Mouse (Mus musculus) neural tube, embryonic 13.5 days (tissue): ENCODE results near the gene Ugt1a6b. TPM values are rescaled to one million over a fixed set of nuclear protein-coding genes. Genes with fewer than 3 reads are reported as not detected.
"Not testable (repeated sequence)": the region's sequence is repeated elsewhere in the genome, so short reads cannot be mapped to it uniquely, and the experiment has no call there.

Experiments
- ATAC-seq: fragments of 200-750 bp; cut with Nextera tagmentation; 2 replicates; pipeline ENCODE4 v1.8.0; 2017; ENCODE audit warnings: low read depth, mild to moderate bottlenecking, moderate TSS enrichment, moderate library complexity
- H3K27ac ChIP-seq: fragments of 300-500 bp; sonication (generic); replicated peaks from 2 replicates; pipeline ENCODE4 v1.5.1; 2015; ENCODE audit warnings: moderate library complexity, mild to moderate bottlenecking, inconsistent platforms
- H3K27me3 ChIP-seq: fragments of 300-500 bp; sonication (generic); 2 replicates; pipeline ENCODE4 v1.6.1; 2015; ENCODE audit warnings: mild to moderate bottlenecking, inconsistent platforms
- H3K36me3 ChIP-seq: fragments of 300-500 bp; sonication (generic); 2 replicates; pipeline ENCODE4 v1.6.1; 2015; ENCODE audit warnings: mild to moderate bottlenecking, inconsistent platforms
- H3K4me1 ChIP-seq: fragments of 300-500 bp; sonication (generic); replicated peaks from 2 replicates; pipeline ENCODE4 v1.6.1; 2015; ENCODE audit warnings: inconsistent platforms
- H3K4me2 ChIP-seq: fragments of 300-500 bp; sonication (generic); 2 replicates; pipeline ENCODE4 v1.6.1; 2015; ENCODE audit warnings: inconsistent platforms, mild to moderate bottlenecking, moderate library complexity
- H3K4me3 ChIP-seq: fragments of 300-500 bp; sonication (generic); 2 replicates; pipeline ENCODE4 v1.5.1; 2015; ENCODE audit warnings: mild to moderate bottlenecking, inconsistent platforms
- H3K9ac ChIP-seq: fragments of 300-500 bp; sonication (generic); 2 replicates; pipeline ENCODE4 v1.6.1; 2015; ENCODE audit warnings: moderate library complexity, mild to moderate bottlenecking, inconsistent platforms
- H3K9me3 ChIP-seq: fragments of 300-500 bp; sonication (generic); 2 replicates; pipeline ENCODE4 v1.6.1; 2016; ENCODE audit warnings: inconsistent platforms
- WGBS: fragments of 180-500 bp; shearing (Covaris S2); methylation state at CpG from one replicate; pipeline ENCODE4 v1.1.7; 2015; 5-methylcytosine and 5-hydroxymethylcytosine counted together
- polyA plus RNA-seq: library from polyadenylated mRNA; unstranded; fragments of >200 nt; fragmentation: Nextera tagmentation; extraction: Ambion mirVana; gene quantifications from 2 replicates; pipeline ENCODE4 v1.2.1, GENCODE M21; 2015

Ugt1a6b gene
- polyA plus RNA-seq, 1 experiment from 2014 or later: not detected

DNA sequence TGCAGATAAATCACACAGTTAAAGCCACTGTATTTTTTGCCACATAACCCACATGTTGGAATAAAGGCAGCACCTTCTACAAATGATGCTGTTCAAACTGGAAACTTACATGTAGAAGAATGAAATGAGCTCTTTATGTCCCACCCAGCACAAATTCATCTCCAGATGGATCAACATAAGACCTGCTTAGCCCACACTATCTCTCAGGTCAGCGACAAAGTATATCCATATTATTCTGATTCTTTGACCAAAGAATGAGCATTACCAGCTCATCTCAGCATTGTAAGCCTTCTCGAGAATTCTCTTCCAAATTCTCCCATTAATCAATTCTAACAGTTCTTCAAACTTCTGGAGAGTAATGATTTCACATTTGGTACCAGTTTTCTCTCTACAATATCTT, 119.2 kb downstream of the Ugt1a6b start:
- peaks cover 30% of the 10 kb centered on the region for H3K9me3 ChIP-seq
- no peak overlapping the region for H3K4me3 ChIP-seq
- no peaks in the 10 kb centered on the region for H3K36me3 ChIP-seq
- H3K27ac ChIP-seq: no peak overlapping the region
- no peak overlapping the region for H3K4me2 ChIP-seq
- no peaks in the 10 kb centered on the region for H3K27me3 ChIP-seq
- H3K9ac ChIP-seq: no peak overlapping the region
- WGBS: 54% methylated on average over 2 of the region's 2 CpGs
- H3K4me1 ChIP-seq: no peaks in the 10 kb centered on the region
- ATAC-seq: no peak

DNA sequence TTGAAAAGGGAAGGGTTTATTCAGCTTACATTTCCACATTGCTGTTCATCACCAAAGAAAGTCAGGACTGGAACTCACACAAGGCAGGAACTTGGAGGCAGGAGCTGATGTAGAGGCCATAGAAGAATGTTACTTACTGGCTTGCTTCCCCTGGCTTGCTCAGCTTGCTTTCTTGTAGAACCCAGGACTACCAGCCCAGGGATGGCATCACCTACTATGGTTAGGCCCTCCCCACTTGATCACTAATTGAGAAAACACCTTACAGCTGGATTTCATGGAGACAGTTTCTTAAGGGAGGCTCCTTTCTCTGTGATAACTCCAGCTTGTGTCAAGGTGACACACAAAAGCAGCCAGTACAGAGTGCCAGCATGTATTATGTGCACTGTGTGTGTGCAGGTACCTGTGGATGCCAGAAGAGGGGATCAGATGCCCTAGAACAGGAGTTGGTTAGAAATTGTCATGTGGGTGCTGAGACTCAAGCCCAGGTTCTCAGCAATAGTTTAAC, 120.0 kb downstream of the Ugt1a6b start:
- ATAC-seq: not testable (repeated sequence)

DNA sequence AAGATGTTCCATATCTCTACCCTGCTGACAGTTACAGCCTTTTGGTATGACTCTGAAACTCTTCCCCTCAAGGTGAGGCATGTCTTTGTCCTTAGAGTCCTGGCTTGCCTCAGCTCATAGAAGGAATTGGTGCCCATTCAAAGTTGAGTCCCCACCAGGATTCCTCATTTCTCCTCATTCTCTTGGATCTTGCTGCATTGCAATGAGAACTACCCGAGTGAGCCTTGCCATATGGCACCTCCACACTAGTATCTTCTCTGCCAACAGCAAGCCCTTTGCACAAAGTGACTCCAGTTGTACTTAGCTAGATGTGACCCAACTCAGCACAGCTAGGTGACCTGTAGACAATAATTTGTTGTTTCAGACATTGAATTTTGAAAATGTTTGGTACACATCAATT, 120.5 kb downstream of the Ugt1a6b start:
- Histone ChIP-seq H3K4me3 (no peak overlapping the region), H3K36me3 (no peaks in the 10 kb centered on the region)
- 61% methylated on average over 1 of the region's 1 CpGs for WGBS

More for the DNA sequence above, 120.0 kb downstream of the Ugt1a6b start:
- not testable (repeated sequence) for H3K4me3 ChIP-seq, H3K36me3 ChIP-seq, H3K27me3 ChIP-seq, H3K9ac ChIP-seq, H3K4me1 ChIP-seq, H3K27ac ChIP-seq, H3K4me2 ChIP-seq
- H3K9me3 ChIP-seq: peaks cover 33% of the 10 kb centered on the region

DNA sequence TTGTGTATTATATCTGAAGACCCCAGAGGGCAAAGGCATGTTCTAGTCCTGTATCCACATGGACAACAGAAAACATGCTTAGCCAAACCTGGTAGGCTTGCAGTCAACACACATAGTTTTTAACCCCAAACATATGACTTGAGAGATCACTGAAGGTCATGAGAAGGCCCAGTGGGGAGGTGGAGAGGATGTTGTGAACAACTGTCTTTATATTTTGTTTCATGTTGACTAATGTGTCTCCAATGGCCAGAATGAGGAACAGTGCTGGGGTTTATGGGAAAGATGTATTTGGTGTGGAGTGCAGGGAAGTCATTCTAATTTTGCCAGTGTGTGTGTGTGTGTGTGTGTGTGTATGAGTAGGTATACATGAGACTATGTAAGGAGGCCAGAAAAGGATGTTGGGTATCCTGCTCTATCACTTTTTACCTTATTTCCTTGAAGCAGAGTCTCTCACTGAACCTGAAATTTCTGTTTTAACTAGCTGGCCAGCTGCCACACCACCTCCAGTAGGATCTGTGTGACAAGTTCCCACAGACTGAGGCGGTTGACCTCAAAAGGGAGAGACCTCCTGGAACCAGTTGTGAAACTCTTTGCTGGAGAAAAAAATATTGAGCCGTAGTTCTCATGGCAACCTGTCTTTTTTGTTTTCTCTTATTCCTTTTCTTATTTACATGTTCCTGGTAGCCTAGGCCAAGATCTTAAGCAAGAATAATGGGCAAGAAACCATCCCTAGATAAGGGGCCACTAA, 121.2 kb downstream of the Ugt1a6b start:
- Histone ChIP-seq H3K36me3 (no peaks in the 10 kb centered on the region), H3K9me3 (peaks cover 45% of the 10 kb centered on the region), H3K4me3 (no peak overlapping the region), H3K4me1 (no peaks in the 10 kb centered on the region), H3K9ac (no peak overlapping the region), H3K27ac (no peak overlapping the region), H3K4me2 (no peak overlapping the region), H3K27me3 (no peaks in the 10 kb centered on the region)
- ATAC-seq: no peak
- WGBS: 68% methylated on average over 2 of the region's 2 CpGs

More for the DNA sequence above, 120.5 kb downstream of the Ugt1a6b start:
- no peak for ATAC-seq
- H3K9ac ChIP-seq: no peak overlapping the region
- H3K4me2 ChIP-seq: no peak overlapping the region
- no peak overlapping the region for H3K27ac ChIP-seq
- peaks cover 39% of the 10 kb centered on the region for H3K9me3 ChIP-seq
- H3K27me3 ChIP-seq: no peaks in the 10 kb centered on the region
- H3K4me1 ChIP-seq: no peaks in the 10 kb centered on the region

DNA sequence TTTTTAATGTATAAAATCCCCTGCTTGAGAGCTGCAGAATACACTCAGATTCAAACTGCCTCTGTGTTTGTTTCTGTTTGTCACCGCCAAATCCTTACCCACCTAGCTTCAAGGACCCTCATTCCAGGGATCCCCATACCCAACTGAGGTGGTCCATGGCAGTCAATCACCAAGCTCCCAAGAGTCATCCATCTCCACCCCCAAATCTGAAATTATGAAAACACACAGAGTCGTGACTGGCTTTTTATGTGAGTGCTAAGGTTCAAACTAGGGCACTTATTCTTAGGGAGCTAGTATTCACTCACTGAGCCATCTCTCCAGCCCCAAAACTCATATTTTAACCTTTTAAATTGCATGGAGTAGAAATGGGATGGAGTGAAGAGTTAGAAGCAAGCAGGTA, 122.2 kb downstream of the Ugt1a6b start:
- 42% methylated on average over 2 of the region's 2 CpGs for WGBS
- not testable (repeated sequence) for H3K27me3 ChIP-seq, ATAC-seq, H3K4me2 ChIP-seq, H3K9ac ChIP-seq, H3K36me3 ChIP-seq, H3K4me1 ChIP-seq, H3K27ac ChIP-seq, H3K4me3 ChIP-seq
- H3K9me3 ChIP-seq: peaks cover 56% of the 10 kb centered on the region

DNA sequence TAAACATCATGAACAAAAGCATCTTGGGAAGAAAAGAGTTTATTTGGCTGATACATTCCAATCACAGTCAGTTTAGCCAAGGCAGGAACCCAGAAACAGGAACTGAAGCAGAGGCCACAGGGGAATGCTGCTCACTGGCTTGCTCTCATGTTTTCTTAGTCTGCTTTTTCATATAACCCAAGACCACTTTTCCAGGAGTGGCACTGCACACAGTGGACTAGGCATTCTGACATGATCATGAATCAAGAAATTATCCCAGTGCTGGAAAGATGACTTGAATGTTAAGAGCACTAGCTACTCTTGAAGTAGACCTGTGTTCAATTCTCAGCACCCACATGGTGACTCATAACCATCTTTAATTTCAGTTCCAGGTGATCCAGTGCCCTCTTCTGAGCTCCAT, 122.7 kb downstream of the Ugt1a6b start:
- no peaks in the 10 kb centered on the region for H3K4me1 ChIP-seq
- no peak overlapping the region for H3K27ac ChIP-seq
- H3K9me3 ChIP-seq: peaks cover 60% of the 10 kb centered on the region
- no peak overlapping the region for H3K4me2 ChIP-seq
- no peak for ATAC-seq
- H3K27me3 ChIP-seq: no peaks in the 10 kb centered on the region
- H3K4me3 ChIP-seq: no peak overlapping the region
- no peaks in the 10 kb centered on the region for H3K36me3 ChIP-seq
- no peak overlapping the region for H3K9ac ChIP-seq

DNA sequence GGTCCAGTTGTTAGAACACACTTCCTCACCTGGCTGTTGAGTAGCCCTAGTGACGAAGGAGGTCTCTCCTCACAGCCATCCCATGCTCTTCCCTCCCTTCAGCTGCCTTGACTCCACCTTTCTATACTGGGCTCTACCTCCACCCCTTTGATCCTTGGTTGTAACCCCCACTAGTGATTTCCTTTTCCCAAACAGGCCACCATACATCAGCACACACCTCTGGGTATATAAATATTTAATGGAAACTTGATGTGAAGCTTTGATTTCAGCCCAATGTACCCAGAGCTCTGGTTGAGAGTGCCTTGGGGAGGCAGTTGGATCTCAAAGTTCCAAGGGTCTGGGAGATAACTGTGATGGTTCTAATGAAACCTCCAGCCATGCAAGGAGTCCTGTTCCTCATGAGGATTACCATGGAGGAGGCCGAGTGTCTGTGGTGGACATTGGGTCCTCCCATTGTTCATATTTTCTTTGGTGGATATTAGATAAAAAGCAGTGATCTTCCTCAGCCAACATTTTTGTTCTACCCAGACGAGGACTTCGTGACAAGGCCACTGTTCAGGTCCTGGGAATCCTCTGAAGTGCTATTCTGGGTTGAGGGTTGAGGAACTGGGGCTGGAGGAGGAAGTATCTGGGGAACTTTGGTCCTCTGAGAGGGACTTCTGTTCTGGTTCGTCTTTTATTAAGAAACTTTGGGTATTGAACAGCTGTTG, 123.8 kb downstream of the Ugt1a6b start, which contains the start of gene Mroh2a:
TSS of gene Mroh2a (plus strand) at position 317 of the 710 bp plus-strand sequence.
- no peak within 1 kb of the TSS for H3K4me2 ChIP-seq
- peaks cover 71% of the 10 kb centered on the region for H3K9me3 ChIP-seq

DNA sequence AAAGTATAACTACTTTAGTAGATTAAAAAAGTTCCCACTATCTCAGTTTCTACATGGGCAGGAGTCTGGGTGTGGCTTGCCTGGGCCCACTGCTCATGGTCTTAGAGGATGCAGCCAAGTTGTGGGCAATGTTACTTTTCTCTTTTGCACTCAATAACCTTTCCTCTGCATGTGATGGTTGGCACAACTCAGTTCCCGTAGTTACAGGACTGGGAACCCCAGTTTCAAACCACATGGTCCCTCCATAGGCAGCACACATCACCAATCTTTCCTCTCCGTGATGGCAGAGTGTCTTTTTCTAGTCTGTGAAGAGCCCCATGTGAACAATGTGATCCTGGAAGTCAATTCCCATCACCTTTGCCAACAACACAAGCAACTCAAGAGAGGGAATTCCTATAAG, 124.4 kb downstream of the Ugt1a6b start:
- H3K36me3 ChIP-seq: no peaks in the 10 kb centered on the region
- peaks cover 73% of the 10 kb centered on the region for H3K9me3 ChIP-seq
- ATAC-seq: no peak
- no peak overlapping the region for H3K27ac ChIP-seq
- 57% methylated on average over 2 of the region's 2 CpGs for WGBS
- no peaks in the 10 kb centered on the region for H3K27me3 ChIP-seq
- no peaks in the 10 kb centered on the region for H3K4me1 ChIP-seq
- H3K4me2 ChIP-seq: no peak overlapping the region
- H3K9ac ChIP-seq: no peak overlapping the region
- no peak overlapping the region for H3K4me3 ChIP-seq

More for the DNA sequence above, 123.8 kb downstream of the Ugt1a6b start, which contains the start of gene Mroh2a:
- Histone ChIP-seq H3K4me3 (no peak within 1 kb of the TSS), H3K9ac (no peak within 1 kb of the TSS), H3K36me3 (no peaks in the 10 kb centered on the region), H3K4me1 (no peaks in the 10 kb centered on the region), H3K27me3 (no peaks in the 10 kb centered on the region), H3K27ac (no peak within 1 kb of the TSS)
- ATAC-seq: no peak
- WGBS: 55% methylated on average over 5 of the region's 5 CpGs

DNA sequence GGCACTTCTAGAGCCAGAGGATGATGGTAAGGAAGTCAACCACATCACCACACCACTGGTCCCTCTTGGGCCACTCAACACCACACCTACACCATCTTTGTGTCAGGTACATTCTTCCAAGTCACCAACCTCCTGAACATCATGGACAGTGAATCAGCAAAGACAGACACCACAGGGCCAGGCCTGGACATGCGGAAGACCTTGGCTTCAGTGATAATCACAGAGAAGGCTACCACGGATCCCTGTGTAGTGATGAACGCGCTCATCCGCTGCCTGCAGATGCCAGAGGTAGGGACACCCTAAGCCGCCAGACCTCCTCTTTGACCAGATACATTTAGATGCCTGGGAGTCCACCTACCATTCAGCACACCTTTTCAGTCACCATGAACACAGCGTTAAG, 125.1 kb downstream of the Ugt1a6b start:
- Histone ChIP-seq H3K36me3 (no peaks in the 10 kb centered on the region), H3K9ac (no peak overlapping the region), H3K27me3 (no peaks in the 10 kb centered on the region), H3K27ac (no peak overlapping the region), H3K4me1 (no peaks in the 10 kb centered on the region), H3K9me3 (peaks cover 79% of the 10 kb centered on the region), H3K4me2 (no peak overlapping the region), H3K4me3 (no peak overlapping the region)
- WGBS: 70% methylated on average over 7 of the region's 7 CpGs
- no peak for ATAC-seq

DNA sequence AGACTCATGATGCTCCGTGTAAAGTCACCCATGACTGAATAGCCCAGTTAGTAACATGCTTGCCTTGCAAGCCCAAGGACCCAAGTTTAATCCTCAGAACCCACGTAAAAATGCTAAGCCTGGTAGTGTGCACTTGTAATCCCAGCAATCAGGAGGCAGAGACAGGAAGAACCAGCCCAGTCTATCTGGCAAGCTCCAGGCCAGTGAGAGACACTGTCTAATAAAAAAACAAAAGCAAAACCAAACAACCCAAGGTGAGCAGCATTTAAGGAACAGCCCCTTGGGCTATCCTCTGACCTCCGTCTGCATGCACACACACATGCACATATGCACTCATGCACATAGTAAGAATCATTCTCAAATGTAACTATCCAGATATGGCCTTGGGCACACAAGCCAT, 126.5 kb downstream of the Ugt1a6b start:
- no peak overlapping the region for H3K4me3 ChIP-seq
- 82% methylated on average over 3 of the region's 3 CpGs for WGBS
- H3K36me3 ChIP-seq: no peaks in the 10 kb centered on the region
- no peak for ATAC-seq
- no peak overlapping the region for H3K4me2 ChIP-seq
- no peak overlapping the region for H3K9ac ChIP-seq
- peaks cover 93% of the 10 kb centered on the region for H3K9me3 ChIP-seq
- H3K27me3 ChIP-seq: no peaks in the 10 kb centered on the region
- H3K27ac ChIP-seq: no peak overlapping the region
- H3K4me1 ChIP-seq: no peaks in the 10 kb centered on the region

DNA sequence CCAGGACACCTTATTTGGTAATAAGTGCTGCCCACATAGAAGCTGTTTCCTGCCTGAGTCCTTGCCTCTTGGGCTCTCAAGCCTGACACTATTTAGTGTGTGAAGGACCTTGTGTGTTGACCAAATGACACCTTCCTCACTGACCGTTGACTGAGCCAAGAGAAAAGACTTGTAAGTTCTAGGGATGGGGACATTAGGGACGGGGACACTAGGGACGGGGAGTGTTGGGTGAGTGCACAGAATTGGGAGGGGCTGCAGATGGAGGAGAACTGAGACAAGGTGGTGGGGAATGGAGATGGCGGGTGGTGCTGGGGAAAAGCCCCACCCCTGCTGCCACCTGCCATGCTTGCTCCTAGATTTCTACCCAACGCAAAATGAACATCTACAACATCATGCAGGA, 126.9 kb downstream of the Ugt1a6b start:
- Histone ChIP-seq H3K9me3 (peaks cover 98% of the 10 kb centered on the region), H3K27me3 (no peaks in the 10 kb centered on the region), H3K27ac (no peak overlapping the region), H3K36me3 (no peaks in the 10 kb centered on the region), H3K4me2 (no peak overlapping the region), H3K4me1 (no peaks in the 10 kb centered on the region), H3K4me3 (no peak overlapping the region), H3K9ac (no peak overlapping the region)
- WGBS: 87% methylated on average over 5 of the region's 5 CpGs
- no peak for ATAC-seq

DNA sequence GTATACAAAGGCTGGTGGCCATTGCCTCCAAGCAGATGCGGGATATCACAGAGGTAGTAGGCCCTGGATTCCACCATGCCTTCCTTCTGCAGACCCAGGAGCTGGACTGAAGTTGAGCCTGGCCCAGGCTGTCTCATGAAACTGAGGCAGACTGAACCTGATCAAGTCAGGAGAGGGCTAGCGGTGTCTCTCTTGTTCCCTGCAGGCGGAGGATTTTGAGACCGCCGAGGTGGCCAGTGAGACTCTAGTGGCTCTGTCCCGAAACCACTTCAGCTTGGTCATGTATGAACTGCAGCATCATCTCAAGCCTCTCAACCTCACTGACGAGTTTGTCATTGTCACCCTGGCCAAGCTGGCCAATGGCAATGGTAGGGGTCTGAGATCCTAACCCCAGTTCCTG, 127.4 kb downstream of the Ugt1a6b start:
- no peaks in the 10 kb centered on the region for H3K4me1 ChIP-seq
- H3K9me3 ChIP-seq: peaks cover 100% of the 10 kb centered on the region
- no peak overlapping the region for H3K4me3 ChIP-seq
- H3K9ac ChIP-seq: no peak overlapping the region
- H3K36me3 ChIP-seq: no peaks in the 10 kb centered on the region
- H3K27ac ChIP-seq: no peak overlapping the region
- 76% methylated on average over 7 of the region's 7 CpGs for WGBS
- H3K27me3 ChIP-seq: no peaks in the 10 kb centered on the region
- H3K4me2 ChIP-seq: no peak overlapping the region
- no peak for ATAC-seq
